In genomic region chr10:70039871-70040291, GRCm38 (mm10) we compare ENCODE assay signal across 11 mouse cellular contexts. TPM values are rescaled to one million over a fixed set of nuclear protein-coding genes. Genes with fewer than 3 reads are reported as not detected.
A peak's percentile ranks its signal among the peaks of the same experiment; 100 is the strongest.
DNase-seq lines count a peak whose midpoint lies in the region; ATAC-seq and TF ChIP-seq lines count a peak whose summit lies in the region.
"Had no signal": no experiment of that assay in that cellular context is flagged by ENCODE, and none has a peak within 500 bp of the region (broad histone marks: within the 10 kb centered on the region; RNA-seq: fewer than 3 reads in every experiment).

No protein-coding gene starts in this region.

- peak; percentile 77 for TF ChIP-seq EP300 in stomach, postnatal 0 days (optimal IDR thresholded peaks at IDR 0.05)

- no peak overlapping the region for H3K4me3 ChIP-seq in heart, embryonic 16.5 days (ENCODE audit: low read length)
- no peak overlapping the region for H3K4me3 ChIP-seq in heart, embryonic 12.5 days
- H3K4me3 ChIP-seq in stomach, postnatal 0 days (ENCODE audit: low read depth, low read length): no peak overlapping the region
- H3K4me3 ChIP-seq: neural tube, embryonic 12.5 days had no signal

- H3K9me3 ChIP-seq in heart, embryonic 16.5 days (replicated peaks; ENCODE audit: control insufficient read depth, low read length): no peaks in the 10 kb centered on the region
- H3K9me3 ChIP-seq in heart, embryonic 12.5 days (replicated peaks): no peaks in the 10 kb centered on the region
- no peaks in the 10 kb centered on the region for H3K9me3 ChIP-seq in stomach, postnatal 0 days (ENCODE audit: control insufficient read depth, low read length)
- H3K9me3 ChIP-seq: neural tube, embryonic 12.5 days had no signal

- TF ChIP-seq CTCF in stomach, postnatal 0 days (IDR thresholded peaks at IDR 0.05; ENCODE audit: low read depth): no peak

- H3K4me2 ChIP-seq in heart, embryonic 16.5 days (ENCODE audit: low read depth, low read length): no peak overlapping the region
- no peak overlapping the region for H3K4me2 ChIP-seq in heart, embryonic 12.5 days
- H3K4me2 ChIP-seq in stomach, postnatal 0 days (replicated peaks; ENCODE audit: low read depth): no peak overlapping the region; the same call in 1 of the 2 replicates
- H3K4me2 ChIP-seq: neural tube, embryonic 12.5 days had no signal

- no peaks in the 10 kb centered on the region for H3K36me3 ChIP-seq in heart, embryonic 16.5 days (ENCODE audit: control insufficient read depth, insufficient read depth)
- no peaks in the 10 kb centered on the region for H3K36me3 ChIP-seq in heart, embryonic 12.5 days
- H3K36me3 ChIP-seq in stomach, postnatal 0 days (ENCODE audit: control insufficient read depth, insufficient read depth, low read length): no peaks in the 10 kb centered on the region
- H3K36me3 ChIP-seq: neural tube, embryonic 12.5 days had no signal

- no peaks in the 10 kb centered on the region for H3K4me1 ChIP-seq in heart, embryonic 16.5 days (ENCODE audit: control insufficient read depth, insufficient read depth, low read length)
- H3K4me1 ChIP-seq in heart, embryonic 12.5 days (replicated peaks): no peaks in the 10 kb centered on the region
- H3K4me1 ChIP-seq in stomach, postnatal 0 days (replicated peaks; ENCODE audit: control insufficient read depth, insufficient read depth): no peaks in the 10 kb centered on the region
- H3K4me1 ChIP-seq: neural tube, embryonic 12.5 days had no signal

- H3K9ac ChIP-seq in heart, embryonic 16.5 days (ENCODE audit: low read length): no peak overlapping the region
- no peak overlapping the region for H3K9ac ChIP-seq in heart, embryonic 12.5 days
- no peak overlapping the region for H3K9ac ChIP-seq in stomach, postnatal 0 days (ENCODE audit: low read length)
- H3K9ac ChIP-seq: neural tube, embryonic 12.5 days had no signal

- H3K27ac ChIP-seq in heart, embryonic 16.5 days (ENCODE audit: low read length): no peak overlapping the region
- no peak overlapping the region for H3K27ac ChIP-seq in heart, embryonic 12.5 days (ENCODE audit: poor library complexity, severe bottlenecking)
- no peak overlapping the region for H3K27ac ChIP-seq in stomach, postnatal 0 days (replicated peaks)
- H3K27ac ChIP-seq: neural tube, embryonic 12.5 days had no signal

- DNase-seq in gonadal fat pad, adult 2 months (ENCODE audit: low read depth): peak; percentile 99
- no peak for DNase-seq in stomach, postnatal 0 days (ENCODE audit: low spot score)
- DNase-seq in neural tube, embryonic 10.5 days (ENCODE audit: extremely low spot score, low spot score): no peak
- no peak for DNase-seq in layer of hippocampus, adult 9-10 months (ENCODE audit: low spot score)
- no peak for DNase-seq in kidney, adult 18-20 months
- DNase-seq: cerebellum, postnatal 10 days; right cerebral cortex, postnatal 4 days had no signal

- 64% methylated on average over 17 of the region's 17 CpGs for WGBS in heart, embryonic 16.5 days
- WGBS in heart, embryonic 12.5 days: 81% methylated on average over 17 of the region's 17 CpGs
- WGBS in stomach, postnatal 0 days: 53% methylated on average over 17 of the region's 17 CpGs

- peak; percentile 37; the same call in 1 of the 2 replicates for ATAC-seq in heart, embryonic 16.5 days (replicated peaks; ENCODE audit: extremely low read depth, insufficient read depth, low FRiP score)
- ATAC-seq in heart, embryonic 12.5 days (ENCODE audit: insufficient number of reproducible peaks, low FRiP score): no peak
- peak; percentile 89 for ATAC-seq in CD4-positive, CD25-positive, alpha-beta regulatory T cell, adult 4 months
- ATAC-seq in stomach, postnatal 0 days (ENCODE audit: low FRiP score, low TSS enrichment): peak; percentile 42; the same call in 1 of the 2 replicates

- no peaks in the 10 kb centered on the region for H3K27me3 ChIP-seq in heart, embryonic 16.5 days (ENCODE audit: control insufficient read depth, insufficient read depth, low read length)
- no peaks in the 10 kb centered on the region for H3K27me3 ChIP-seq in heart, embryonic 12.5 days (replicated peaks)
- H3K27me3 ChIP-seq in stomach, postnatal 0 days (ENCODE audit: control insufficient read depth, insufficient read depth, low read length): no peaks in the 10 kb centered on the region
- H3K27me3 ChIP-seq: neural tube, embryonic 12.5 days had no signal

RNA-seq across cellular contexts. Expression of gene Ccdc6, which starts 57.0 kb away (rescaled TPM):
- 13.1 and 14.0 TPM in 2 replicates for polyA plus RNA-seq in heart, embryonic 16.5 days (2015; fragmentation: Nextera tagmentation; extraction: Ambion mirVana)
- 16.2 and 16.9 TPM in 2 replicates for polyA plus RNA-seq in heart, embryonic 12.5 days (2016; fragmentation: Nextera tagmentation; extraction: Ambion mirVana)
- polyA plus RNA-seq in CD4-positive, CD25-positive, alpha-beta regulatory T cell, adult 4 months (2017; shearing (Covaris generic)): 10 to 100 TPM; 28.7 to 30.9 TPM
- polyA plus RNA-seq in gonadal fat pad, adult 2 months (2012; rRNA removed): 28.7 and 31.8 TPM in 2 replicates
- 9.4 and 10.0 TPM in 2 replicates for polyA plus RNA-seq in stomach, postnatal 0 days (2015; fragmentation: Nextera tagmentation; extraction: Ambion mirVana)
